Mouse (Mus musculus): ENCODE measurements around the gene Sirpa. TPM values are rescaled to one million over a fixed set of nuclear protein-coding genes. Genes with fewer than 3 reads are reported as not detected.
A peak's percentile ranks its signal among the peaks of the same experiment; 100 is the strongest.

The Sirpa gene
- polyA plus RNA-seq, 1 experiment from 2014 or later, result 28.5 TPM

DNA sequence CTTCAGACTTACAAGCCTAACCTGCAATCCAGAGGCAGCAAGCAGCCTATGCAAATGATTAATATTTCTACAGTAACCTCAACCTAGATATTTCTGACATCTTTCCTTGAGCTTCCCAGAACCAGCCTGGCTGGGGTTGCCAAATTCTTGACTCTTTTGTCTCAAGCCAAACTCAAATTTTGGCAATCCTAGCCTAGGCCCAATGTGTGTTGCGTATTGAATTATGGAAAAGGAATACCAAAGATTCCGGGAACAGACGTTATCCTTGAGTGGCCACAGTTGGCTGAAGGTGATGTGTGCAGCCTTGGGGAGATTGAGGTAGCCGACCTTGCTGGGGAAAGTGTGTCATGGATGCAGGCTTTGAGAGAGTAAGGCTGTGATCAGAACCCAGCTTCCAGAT, 66.2 kb downstream of the Sirpa start:
- Histone ChIP-seq H3K9me3 (no peaks in the 10 kb centered on the region), H3K4me1 (no peaks in the 10 kb centered on the region), H3K27me3 (no peaks in the 10 kb centered on the region), H3K27ac (replicated peaks) (no peak overlapping the region), H3K4me3 (no peak overlapping the region), H3K36me3 (no peaks in the 10 kb centered on the region), H3K9ac (replicated peaks) (no peak overlapping the region), H3K4me2 (replicated peaks) (no peak overlapping the region)
- no peak for ATAC-seq (replicated peaks)
- WGBS, result 85% methylated on average over 4 of the region's 4 CpGs

DNA sequence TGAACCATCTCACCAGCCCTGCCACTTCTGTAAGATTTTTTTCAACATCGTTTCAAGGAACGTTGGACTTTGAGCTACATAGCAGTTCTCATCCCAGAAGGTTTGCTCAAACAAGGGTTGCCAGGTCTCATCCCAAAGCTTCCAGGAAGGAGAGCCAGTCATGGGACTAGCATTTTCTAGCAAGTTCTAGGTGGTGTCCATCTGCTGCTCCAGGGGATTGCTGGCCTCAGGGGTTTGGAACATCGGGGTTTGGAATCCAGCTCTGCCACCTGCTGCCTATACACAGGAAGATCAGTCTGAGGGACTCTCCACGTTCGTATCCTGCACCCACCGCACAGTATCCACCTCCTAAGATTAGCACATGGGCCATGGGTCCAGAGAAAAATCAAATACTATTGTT, 67.4 kb downstream of the Sirpa start:
- no peak overlapping the region for H3K27ac ChIP-seq (replicated peaks)
- ATAC-seq (replicated peaks), result no peak
- no peak overlapping the region for H3K4me3 ChIP-seq
- no peaks in the 10 kb centered on the region for H3K9me3 ChIP-seq
- 66% methylated on average over 6 of the region's 6 CpGs for WGBS
- H3K9ac ChIP-seq (replicated peaks), result no peak overlapping the region
- no peaks in the 10 kb centered on the region for H3K27me3 ChIP-seq
- H3K4me2 ChIP-seq (replicated peaks), result no peak overlapping the region
- no peaks in the 10 kb centered on the region for H3K4me1 ChIP-seq
- no peaks in the 10 kb centered on the region for H3K36me3 ChIP-seq

DNA sequence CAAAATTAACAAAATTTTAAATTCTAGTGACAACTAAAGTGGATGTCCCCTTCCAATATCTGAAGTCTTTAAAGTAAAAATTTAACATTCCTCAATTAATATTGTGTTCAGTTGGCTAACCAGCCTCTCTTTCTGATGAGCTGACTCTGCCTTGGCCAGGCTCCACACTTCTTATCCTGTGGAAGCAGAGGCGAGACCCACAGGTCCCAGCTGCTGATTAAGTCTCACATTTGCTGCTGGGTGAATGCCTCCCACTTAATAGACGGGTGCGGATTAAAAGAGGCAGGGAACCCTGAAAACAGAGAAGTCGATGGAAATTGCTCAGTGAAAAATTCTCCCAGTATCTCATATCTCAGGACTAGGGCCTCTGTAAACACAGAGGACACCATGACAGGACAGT, 69.8 kb downstream of the Sirpa start:
- no peak overlapping the region for H3K9ac ChIP-seq (replicated peaks)
- H3K36me3 ChIP-seq, result no peaks in the 10 kb centered on the region
- no peak overlapping the region for H3K4me3 ChIP-seq
- no peak overlapping the region for H3K27ac ChIP-seq (replicated peaks)
- 58% methylated on average over 4 of the region's 4 CpGs for WGBS
- no peaks in the 10 kb centered on the region for H3K27me3 ChIP-seq
- no peaks in the 10 kb centered on the region for H3K4me1 ChIP-seq
- no peaks in the 10 kb centered on the region for H3K9me3 ChIP-seq
- no peak overlapping the region for H3K4me2 ChIP-seq (replicated peaks)
- ATAC-seq (replicated peaks), result no peak

DNA sequence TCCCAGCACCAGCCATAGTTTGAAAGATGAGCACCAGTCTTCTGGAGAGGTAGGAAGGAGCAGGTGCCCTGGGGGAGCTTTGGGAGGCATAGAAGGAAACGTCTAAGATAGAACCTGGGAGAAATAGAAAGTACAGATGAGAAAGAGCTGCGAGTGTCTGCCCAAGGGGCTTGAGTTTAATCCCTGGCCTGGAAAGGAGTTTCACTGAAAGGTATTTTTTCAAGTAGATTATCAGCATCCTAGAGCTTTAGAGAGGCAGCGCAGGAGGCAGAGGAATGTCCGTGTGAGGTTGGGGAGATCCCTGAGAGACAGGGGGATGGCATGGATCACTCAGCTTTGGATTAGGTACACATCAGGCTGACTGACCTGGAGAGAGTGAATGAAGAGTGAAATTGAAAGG, 79.3 kb downstream of the Sirpa start:
- WGBS, result 72% methylated on average over 4 of the region's 4 CpGs
- Histone ChIP-seq H3K27ac (replicated peaks) (no peak overlapping the region), H3K4me2 (replicated peaks) (no peak overlapping the region), H3K9me3 (no peaks in the 10 kb centered on the region), H3K36me3 (no peaks in the 10 kb centered on the region), H3K9ac (replicated peaks) (no peak overlapping the region), H3K27me3 (no peaks in the 10 kb centered on the region), H3K4me1 (no peaks in the 10 kb centered on the region), H3K4me3 (no peak overlapping the region)
- no peak for ATAC-seq (replicated peaks)

DNA sequence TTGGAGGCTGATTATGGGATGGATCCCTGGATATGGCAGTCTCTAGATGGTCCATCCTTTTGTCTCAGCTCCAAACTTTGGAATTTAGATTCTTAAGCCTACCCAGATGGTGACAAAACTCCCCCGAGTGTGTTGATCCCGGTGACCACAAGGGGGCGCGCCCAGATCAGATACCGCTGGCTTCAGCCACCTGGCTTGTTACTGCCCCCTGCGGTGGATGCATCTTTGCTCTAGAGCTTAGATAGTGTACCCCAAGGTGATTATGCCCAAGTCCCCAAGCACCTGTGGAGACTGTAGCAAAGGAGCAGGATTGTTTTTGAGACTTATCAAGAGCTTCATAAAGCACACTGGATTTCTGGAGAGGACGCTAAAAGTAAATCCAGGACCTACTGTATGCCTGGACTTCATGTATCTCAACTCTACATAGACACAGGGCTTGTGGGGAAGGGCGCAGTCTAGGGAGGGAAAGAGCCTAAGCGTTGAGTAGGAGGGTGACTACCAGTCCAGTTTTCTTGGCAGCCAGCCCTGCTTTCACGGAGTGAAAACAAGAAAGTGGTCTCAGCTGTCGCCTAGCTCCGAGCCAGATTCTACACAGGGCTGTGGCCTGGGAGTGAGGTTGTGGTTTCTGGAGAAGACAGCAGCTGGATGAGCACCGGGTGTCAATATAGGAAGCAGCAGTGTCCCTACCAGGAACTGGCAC, 82.5 kb downstream of the Sirpa start:
- peak; percentile 51; the same call in 1 of the 2 replicates for ATAC-seq (replicated peaks)
- H3K9ac ChIP-seq (replicated peaks), result no peak overlapping the region
- no peaks in the 10 kb centered on the region for H3K36me3 ChIP-seq
- no peak overlapping the region for H3K27ac ChIP-seq (replicated peaks)
- 26% methylated on average over 13 of the region's 13 CpGs for WGBS
- H3K4me1 ChIP-seq, result no peaks in the 10 kb centered on the region
- H3K9me3 ChIP-seq, result no peaks in the 10 kb centered on the region
- H3K4me3 ChIP-seq, result no peak overlapping the region
- no peaks in the 10 kb centered on the region for H3K27me3 ChIP-seq
- H3K4me2 ChIP-seq (replicated peaks), result no peak overlapping the region

DNA sequence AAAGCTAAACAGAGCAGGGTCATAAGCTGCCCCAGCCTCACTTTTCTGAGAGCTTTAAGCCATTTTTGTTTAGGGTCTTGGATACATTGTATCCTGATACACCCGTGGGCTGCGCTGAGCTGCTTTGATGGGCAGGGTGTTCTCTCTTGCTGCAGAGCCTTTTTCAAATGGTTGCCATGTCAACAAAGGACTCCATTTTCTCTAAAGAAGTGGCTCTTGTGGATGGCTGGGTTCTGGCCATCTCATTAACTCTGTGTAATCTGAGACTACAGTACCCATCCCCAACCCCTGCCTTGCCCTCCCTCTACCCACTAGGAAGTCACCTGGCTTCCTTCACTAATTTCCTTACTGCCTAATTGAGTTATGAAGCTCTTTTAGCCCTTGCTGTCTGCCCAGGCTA, 85.0 kb downstream of the Sirpa start:
- no peak overlapping the region for H3K9ac ChIP-seq (replicated peaks)
- no peaks in the 10 kb centered on the region for H3K9me3 ChIP-seq
- H3K27ac ChIP-seq (replicated peaks), result no peak overlapping the region
- no peaks in the 10 kb centered on the region for H3K27me3 ChIP-seq
- no peak overlapping the region for H3K4me2 ChIP-seq (replicated peaks)
- WGBS, result 4% methylated on average over 2 of the region's 2 CpGs
- no peaks in the 10 kb centered on the region for H3K4me1 ChIP-seq
- H3K4me3 ChIP-seq, result no peak overlapping the region
- no peaks in the 10 kb centered on the region for H3K36me3 ChIP-seq
- ATAC-seq (replicated peaks), result peak; percentile 65; the same call in 1 of the 2 replicates

DNA sequence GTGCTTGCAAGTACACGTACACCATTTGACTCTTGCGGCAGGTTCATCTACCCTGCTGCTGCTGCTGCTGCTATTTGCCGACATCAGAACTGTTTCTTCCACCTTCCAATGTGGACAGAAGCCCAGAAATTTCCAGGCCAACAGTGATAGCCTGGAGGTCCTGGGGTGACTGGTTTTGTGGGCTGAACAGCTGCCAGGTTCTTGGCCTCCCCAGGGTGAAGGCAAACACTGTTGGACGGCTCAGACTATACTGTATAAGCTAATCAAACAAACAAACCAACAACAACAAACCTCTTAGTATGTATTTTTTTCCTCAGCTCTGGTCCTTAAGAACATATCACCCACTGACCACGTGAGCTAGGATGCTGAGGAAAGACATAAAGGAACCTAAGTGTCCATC, 86.4 kb downstream of the Sirpa start:
- H3K4me3 ChIP-seq, result no peak overlapping the region
- no peak overlapping the region for H3K4me2 ChIP-seq (replicated peaks)
- ATAC-seq (replicated peaks), result no peak
- H3K9me3 ChIP-seq, result no peaks in the 10 kb centered on the region
- H3K27me3 ChIP-seq, result no peaks in the 10 kb centered on the region
- no peak overlapping the region for H3K9ac ChIP-seq (replicated peaks)
- no peaks in the 10 kb centered on the region for H3K36me3 ChIP-seq
- H3K27ac ChIP-seq (replicated peaks), result no peak overlapping the region
- H3K4me1 ChIP-seq, result no peaks in the 10 kb centered on the region
- 82% methylated on average over 5 of the region's 5 CpGs for WGBS

DNA sequence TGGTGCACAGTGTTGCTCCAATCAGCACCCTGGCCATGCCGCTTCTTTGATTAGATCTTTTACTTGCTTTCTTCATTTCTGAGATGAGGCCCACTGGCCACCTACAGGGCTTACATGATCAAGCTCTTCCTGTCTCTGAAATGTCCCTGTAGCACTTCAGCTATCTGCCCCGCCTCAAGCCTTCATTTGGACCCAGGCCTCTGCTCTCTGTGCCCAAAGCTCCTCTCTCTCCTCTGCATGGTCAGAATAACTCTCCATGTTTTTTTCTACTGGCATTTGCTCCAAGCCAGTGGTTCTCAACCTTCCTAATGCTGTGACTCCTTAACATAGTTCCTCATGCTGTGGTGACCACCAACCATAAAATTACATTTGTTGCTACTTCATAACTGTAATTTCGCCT, 87.6 kb downstream of the Sirpa start:
- ATAC-seq (replicated peaks), result no peak
- Histone ChIP-seq H3K4me3 (no peak overlapping the region), H3K9ac (replicated peaks) (no peak overlapping the region), H3K9me3 (no peaks in the 10 kb centered on the region), H3K4me2 (replicated peaks) (no peak overlapping the region), H3K36me3 (no peaks in the 10 kb centered on the region), H3K27ac (replicated peaks) (no peak overlapping the region), H3K4me1 (no peaks in the 10 kb centered on the region), H3K27me3 (no peaks in the 10 kb centered on the region)
- 89% methylated on average over 3 of the region's 3 CpGs for WGBS

Other genes starting within 250 kb of the Sirpa start
- not detected in 2 replicates for gene Il1b, start 221.7 kb upstream of the Sirpa start, polyA plus RNA-seq (2015; fragmentation: Nextera tagmentation; extraction: Ambion mirVana)
- not detected in 2 replicates for gene F830045P16Rik, start 56.2 kb upstream of the Sirpa start, polyA plus RNA-seq (2015; fragmentation: Nextera tagmentation; extraction: Ambion mirVana)
- gene Pdyn, start 107.0 kb downstream of the Sirpa start, polyA plus RNA-seq (2015; fragmentation: Nextera tagmentation; extraction: Ambion mirVana), result 4.5 and 6.4 TPM in 2 replicates
- 10.3 and 10.6 TPM in 2 replicates for gene Stk35, start 207.7 kb downstream of the Sirpa start, polyA plus RNA-seq (2015; fragmentation: Nextera tagmentation; extraction: Ambion mirVana)

All from forebrain, embryonic 15.5 days (tissue).